In genomic region chr2:154942546-154942945, GRCm38 (mm10) we compare ENCODE assay signal across 8 mouse cellular contexts. TPM values are rescaled to one million over a fixed set of nuclear protein-coding genes. Genes with fewer than 3 reads are reported as not detected.
A peak's percentile ranks its signal among the peaks of the same experiment; 100 is the strongest.
DNase-seq lines count a peak whose midpoint lies in the region; ATAC-seq and TF ChIP-seq lines count a peak whose summit lies in the region.

No protein-coding gene starts in this region.

- no peaks in the 10 kb centered on the region for H3K9me3 ChIP-seq in lung, embryonic 14.5 days (ENCODE audit: low read depth, low read length)
- no peaks in the 10 kb centered on the region for H3K9me3 ChIP-seq in embryonic facial prominence, embryonic 14.5 days (ENCODE audit: control insufficient read depth, low read length)
- no peaks in the 10 kb centered on the region for H3K9me3 ChIP-seq in liver, postnatal 0 days (ENCODE audit: low read length)

- no peaks in the 10 kb centered on the region for H3K27me3 ChIP-seq in lung, embryonic 14.5 days (ENCODE audit: insufficient read depth, low read length)
- H3K27me3 ChIP-seq in embryonic facial prominence, embryonic 14.5 days (replicated peaks; ENCODE audit: control insufficient read depth, insufficient read depth, low read length), result no peaks in the 10 kb centered on the region
- no peaks in the 10 kb centered on the region for H3K27me3 ChIP-seq in liver, postnatal 0 days (ENCODE audit: insufficient read depth, low read length)

- no peak for ATAC-seq in lung, embryonic 14.5 days (ENCODE audit: insufficient read depth)
- no peak for ATAC-seq in embryonic facial prominence, embryonic 14.5 days (ENCODE audit: low read depth)
- no peak for ATAC-seq in liver, postnatal 0 days

- TF ChIP-seq CTCF in lung, embryonic 14.5 days (IDR thresholded peaks at IDR 0.05; ENCODE audit: low read depth), result no peak
- TF ChIP-seq CTCF in liver, postnatal 0 days (IDR thresholded peaks at IDR 0.05; ENCODE audit: low read depth), result no peak

- 60% methylated on average over 11 of the region's 11 CpGs for WGBS in lung, embryonic 14.5 days
- WGBS in embryonic facial prominence, embryonic 14.5 days, result 42% methylated on average over 11 of the region's 11 CpGs
- WGBS in liver, postnatal 0 days (ENCODE audit: insufficient replicate concordance), result 58% methylated on average over 11 of the region's 11 CpGs

- H3K27ac ChIP-seq in lung, embryonic 14.5 days (ENCODE audit: low read depth), result no peak overlapping the region
- H3K27ac ChIP-seq in embryonic facial prominence, embryonic 14.5 days (replicated peaks; ENCODE audit: low read depth, low read length), result 0 out of 2 replicates have a peak overlapping the region, but pooled peaks have one; percentile 11
- no peak overlapping the region for H3K27ac ChIP-seq in liver, postnatal 0 days (ENCODE audit: low read depth)

- TF ChIP-seq EP300 in liver, postnatal 0 days (IDR thresholded peaks at IDR 0.05; ENCODE audit: low read depth), result no peak

- peak; percentile 23 for DNase-seq in embryo, embryonic 10 days (ENCODE audit: low spot score)
- DNase-seq in embryo, embryonic 9.5 days (ENCODE audit: extremely low spot score), result no peak
- DNase-seq in lung, embryonic 14.5 days, result no peak
- no peak for DNase-seq in lung, postnatal 36 days
- no peak for DNase-seq in embryonic facial prominence, embryonic 14.5 days (ENCODE audit: low spot score)
- DNase-seq in liver, postnatal 0 days, result no peak
- DNase-seq in kidney, postnatal 10 days, result no peak
- no peak for DNase-seq in spleen, postnatal 4 days (ENCODE audit: low spot score in 2 of 2)

- H3K4me1 ChIP-seq in lung, embryonic 14.5 days (ENCODE audit: insufficient read depth), result no peaks in the 10 kb centered on the region
- peaks cover 5% of the 10 kb centered on the region; the same call in 1 of the 2 replicates for H3K4me1 ChIP-seq in embryonic facial prominence, embryonic 14.5 days (ENCODE audit: control insufficient read depth, insufficient read depth, low read length)
- H3K4me1 ChIP-seq in liver, postnatal 0 days (ENCODE audit: insufficient read depth), result no peaks in the 10 kb centered on the region; the same call in 1 of the 2 replicates

- no peaks in the 10 kb centered on the region for H3K36me3 ChIP-seq in lung, embryonic 14.5 days (ENCODE audit: insufficient read depth)
- no peaks in the 10 kb centered on the region for H3K36me3 ChIP-seq in embryonic facial prominence, embryonic 14.5 days (ENCODE audit: control insufficient read depth, insufficient read depth, low read length)
- H3K36me3 ChIP-seq in liver, postnatal 0 days (replicated peaks; ENCODE audit: insufficient read depth, low read length), result no peaks in the 10 kb centered on the region

- H3K9ac ChIP-seq in lung, embryonic 14.5 days, result no peak overlapping the region
- 0 out of 2 replicates have a peak overlapping the region, but pooled peaks have one; percentile 15 for H3K9ac ChIP-seq in embryonic facial prominence, embryonic 14.5 days (ENCODE audit: low read depth, low read length)
- H3K9ac ChIP-seq in liver, postnatal 0 days (replicated peaks), result no peak overlapping the region

- H3K4me2 ChIP-seq in lung, embryonic 14.5 days, result peak overlapping the region; percentile 41; the same call in 1 of the 2 replicates
- peak overlapping the region; percentile 40 for H3K4me2 ChIP-seq in embryonic facial prominence, embryonic 14.5 days (ENCODE audit: low read depth, low read length)
- H3K4me2 ChIP-seq in liver, postnatal 0 days (ENCODE audit: low read depth, low read length), result peak overlapping the region; percentile 47

- no peak overlapping the region for H3K4me3 ChIP-seq in lung, embryonic 14.5 days (ENCODE audit: low read depth, low read length)
- H3K4me3 ChIP-seq in embryonic facial prominence, embryonic 14.5 days (ENCODE audit: low read depth, low read length), result no peak overlapping the region
- H3K4me3 ChIP-seq in liver, postnatal 0 days (ENCODE audit: low read depth, low read length), result no peak overlapping the region

RNA-seq across cellular contexts. Expression of gene Eif2s2, which starts 49.8 kb away (rescaled TPM):
- polyA plus RNA-seq in lung, embryonic 14.5 days (2014; fragmentation: Nextera tagmentation; extraction: Ambion mirVana), result 99.7 and 110 TPM in 2 replicates
- polyA plus RNA-seq in embryonic facial prominence, embryonic 14.5 days (2014; fragmentation: Nextera tagmentation; extraction: Ambion mirVana), result 107 and 118 TPM in 2 replicates
- polyA plus RNA-seq in liver, postnatal 0 days (2015; fragmentation: Nextera tagmentation; extraction: Ambion mirVana), result 57.9 and 60.8 TPM in 2 replicates
